Mouse (Mus musculus) E14TG2a.4 (cell line): ENCODE measurements around the gene Tmppe.

Source experiments
- CTCF ChIP-seq: conservative IDR thresholded peaks from 2 replicates; pipeline ENCODE4 v1.5.1; 2014; ENCODE audit warnings: low read length
- POU5F1 ChIP-seq: IDR thresholded peaks from 2 replicates; pipeline ENCODE4 v1.6.1; 2014; ENCODE audit warnings: low read length, borderline replicate concordance

DNA sequence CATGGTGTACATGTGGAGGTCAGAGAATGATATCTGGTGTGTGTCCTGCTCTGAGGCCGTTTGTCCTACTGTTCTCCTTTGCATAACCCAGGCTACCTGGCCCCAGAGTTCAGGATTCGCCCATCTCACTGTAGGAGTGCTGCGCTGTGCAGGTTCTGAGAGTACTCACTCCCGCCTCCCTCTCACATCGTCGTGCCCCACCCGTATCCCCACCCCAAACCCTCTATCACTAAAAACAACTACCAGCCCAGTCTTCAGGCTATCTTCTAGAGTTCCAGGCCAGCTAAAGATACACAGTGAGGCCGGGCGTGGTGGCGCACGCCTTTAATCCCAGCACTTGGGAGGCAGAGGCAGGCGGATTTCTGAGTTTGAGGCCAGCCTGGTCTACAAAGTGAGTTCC lies 1.2 kb upstream of the Tmppe start:
- no peak for TF ChIP-seq CTCF
- TF ChIP-seq POU5F1 = no peak
